Mouse (Mus musculus) gastrocnemius, adult 8-10 months (tissue): ENCODE measurements at regions not wholly inside any gene's neighbourhood (a gene's known extent, or its start where the extent isn't known, plus 50 kb on each side); places are given as distances from the start of the nearest gene placed in this dataset.
"Not testable (repeated sequence)": the region's sequence is repeated elsewhere in the genome, so short reads cannot be mapped to it uniquely, and the experiment has no call there.

Experiments used
- DNase-seq, 2 experiments: peaks; one replicate each; pipeline ENCODE4 v3.0.0; 2022; ENCODE audit warnings: low spot score in 2 of 2

DNA sequence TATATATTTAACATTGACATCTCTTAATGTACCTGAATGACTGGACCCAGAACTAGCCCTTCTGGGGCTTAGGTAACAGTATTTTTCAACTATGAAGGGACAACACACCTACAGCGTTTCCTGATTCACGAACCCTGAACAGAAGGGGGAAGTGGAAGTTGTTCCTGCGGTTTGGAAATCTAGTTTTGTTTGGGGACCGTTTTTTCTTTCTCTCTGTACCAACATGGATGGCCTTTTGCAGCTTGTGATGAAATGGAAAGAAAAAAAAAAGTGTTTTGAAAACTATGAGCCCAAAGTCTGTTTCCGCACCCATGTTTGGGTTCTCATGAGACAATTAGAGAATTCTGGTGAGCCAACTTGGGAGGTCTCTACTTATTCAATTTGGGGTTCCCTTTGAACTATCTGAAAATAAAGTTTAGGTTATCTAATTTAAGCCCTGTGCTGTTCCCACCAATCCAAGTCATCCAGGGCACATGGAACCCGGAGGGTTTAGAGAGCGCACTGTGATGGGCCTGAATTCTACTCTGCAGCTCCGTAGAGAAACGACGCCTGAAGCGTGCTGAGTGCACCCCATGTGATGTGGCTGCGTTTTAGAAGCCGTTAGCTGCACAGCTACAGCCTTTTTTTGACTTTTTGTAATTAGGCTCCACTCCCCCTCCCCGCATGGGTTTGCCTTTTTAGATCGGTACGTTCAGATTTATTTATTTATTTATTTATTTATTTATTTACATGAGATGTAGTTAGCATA lies 137.0 kb upstream of the Rapgef5 start:
- DNase-seq = no peak

DNA sequence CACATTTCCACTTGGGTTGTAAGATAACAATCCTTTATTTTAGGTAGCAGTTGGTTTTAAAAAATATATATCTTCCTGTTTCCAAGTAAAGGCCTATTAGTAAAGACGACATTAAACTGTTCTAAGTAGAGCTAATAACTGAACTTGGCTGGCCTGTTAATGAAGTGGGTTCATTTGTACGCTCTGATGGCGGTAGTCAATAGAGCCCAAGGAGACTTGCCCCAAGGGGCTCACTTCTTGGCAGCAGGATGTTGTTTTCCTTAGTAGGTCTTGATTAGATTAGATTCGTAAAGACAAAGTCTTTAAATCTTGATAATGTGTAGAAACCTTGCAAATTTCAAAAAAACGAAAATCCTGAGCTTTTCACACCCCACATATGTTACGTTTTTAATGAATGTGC lies 135.4 kb upstream of the Rapgef5 start:
- DNase-seq = no peak

DNA sequence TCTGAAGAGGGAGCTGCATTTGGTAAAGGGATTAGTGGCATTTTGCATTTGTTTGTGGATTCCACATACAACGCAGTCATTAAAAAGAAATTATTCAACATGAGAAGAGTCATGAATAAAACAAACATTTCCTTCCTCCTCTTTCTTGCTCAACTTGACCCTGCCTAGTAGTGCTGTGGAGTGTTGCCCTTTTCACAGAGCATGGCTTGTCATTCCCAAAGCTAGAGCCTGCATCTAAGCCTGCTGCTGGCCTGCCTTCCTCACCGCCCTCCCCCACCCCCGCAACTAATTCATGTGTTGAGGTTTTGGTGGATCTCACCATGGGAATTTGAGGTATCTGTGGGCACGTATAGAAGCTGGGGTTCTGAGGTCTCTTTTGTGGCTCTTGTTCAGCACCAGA lies 133.6 kb upstream of the Rapgef5 start:
- DNase-seq = not testable (repeated sequence)

DNA sequence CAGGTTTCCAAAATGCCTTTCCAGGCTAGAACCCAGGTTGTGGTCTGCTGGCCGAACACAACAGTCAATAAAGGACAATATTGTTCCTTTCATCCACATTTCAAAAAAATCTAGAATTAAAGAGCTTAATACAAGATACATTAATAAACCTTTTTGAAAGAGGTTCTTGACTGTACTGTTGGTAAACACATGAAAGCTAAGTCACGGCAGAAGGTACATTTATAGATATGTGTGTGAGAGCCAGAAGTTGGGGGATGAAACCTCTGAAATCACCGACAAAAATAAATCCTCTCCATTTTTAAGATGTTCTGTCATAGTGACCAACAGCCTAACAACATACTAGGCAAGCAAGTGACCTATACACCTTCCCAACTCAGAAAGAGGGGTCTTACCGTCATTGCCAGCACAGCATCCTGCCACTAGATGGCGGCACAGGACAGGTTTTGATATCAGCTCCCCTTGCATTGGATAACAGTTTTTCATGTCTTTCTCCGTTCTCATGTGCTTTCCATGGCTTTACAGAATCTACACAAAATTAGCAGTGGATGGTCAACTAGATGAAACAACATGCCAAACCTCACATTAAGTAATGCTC lies 131.1 kb upstream of the Rapgef5 start:
- peak; percentile 11 to 38 for DNase-seq

DNA sequence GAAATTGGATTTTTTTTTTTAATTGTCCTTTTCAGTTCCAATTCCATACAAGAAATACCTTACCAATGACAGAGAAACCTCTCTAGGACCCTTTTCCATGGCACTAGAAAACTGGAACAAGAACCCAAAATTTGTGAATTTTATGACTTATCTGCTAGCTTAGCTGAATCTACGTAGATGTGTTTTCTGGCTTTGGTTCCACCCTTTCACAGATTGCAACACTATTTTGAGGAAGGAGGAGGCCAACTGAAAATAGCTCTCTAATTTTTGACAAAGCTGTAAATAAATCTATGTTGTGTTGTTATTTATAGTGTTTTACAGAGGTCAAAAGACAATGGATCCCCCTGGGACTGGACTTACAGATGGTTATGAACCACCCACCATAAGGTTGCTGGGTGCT lies 130.6 kb upstream of the Rapgef5 start:
- no peak for DNase-seq

DNA sequence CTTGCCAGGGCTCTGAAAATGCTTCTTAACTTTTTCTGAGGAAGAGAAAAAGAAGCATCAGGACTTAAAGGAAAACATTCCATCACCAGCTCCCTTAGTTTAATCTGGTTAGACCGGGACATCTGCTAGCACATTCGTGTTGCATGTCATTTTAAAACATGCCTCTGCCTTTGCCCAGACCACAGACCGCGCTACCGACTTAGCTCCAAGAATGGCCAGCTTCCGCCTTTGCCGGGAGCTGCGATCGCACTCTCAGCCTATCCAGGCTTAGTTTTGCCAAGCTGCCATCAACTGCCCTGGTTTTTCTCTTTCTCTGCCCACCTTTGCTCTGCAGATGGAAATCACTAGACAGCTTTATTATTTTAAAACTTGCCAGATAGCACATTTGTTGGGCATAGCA lies 129.3 kb upstream of the Rapgef5 start:
- DNase-seq = no peak

DNA sequence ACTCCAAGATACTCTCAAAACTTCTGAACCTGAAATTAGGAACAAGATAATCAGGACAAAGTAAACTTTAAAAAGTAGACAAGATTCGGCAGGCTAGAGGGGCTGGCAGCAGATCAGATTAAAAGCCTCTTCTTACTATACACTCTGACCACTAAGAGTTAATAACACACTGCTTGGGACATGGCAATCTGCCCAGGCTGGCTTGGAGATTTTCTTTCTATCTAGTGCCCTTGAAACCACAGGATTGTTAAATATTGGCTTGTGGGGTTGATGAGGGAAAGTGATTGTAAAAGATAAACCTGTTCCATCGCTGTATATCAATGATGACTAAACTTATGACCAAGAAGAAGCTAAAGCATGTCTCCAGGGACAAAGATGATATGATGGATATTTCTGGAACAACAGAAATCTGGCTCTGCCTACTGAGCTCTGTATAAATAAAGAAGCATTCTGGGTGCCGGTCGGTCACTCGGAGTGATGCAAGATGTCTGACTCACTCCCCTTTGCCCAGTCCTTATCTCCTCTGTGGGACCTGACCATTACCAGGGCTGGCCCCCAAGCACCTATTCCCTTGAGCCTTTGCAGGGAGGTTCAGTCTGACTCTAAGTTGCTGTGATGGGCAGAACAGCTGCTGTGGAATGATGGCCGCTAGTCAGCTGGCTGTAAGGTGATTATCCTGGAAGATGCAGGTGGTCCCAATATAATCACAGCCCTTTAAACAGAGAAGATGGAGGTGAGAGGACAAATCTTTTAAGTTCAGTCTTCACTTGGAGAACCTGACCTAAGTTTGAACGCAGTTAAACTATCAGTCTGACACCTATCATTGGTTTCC lies 126.5 kb upstream of the Rapgef5 start:
- no peak for DNase-seq

DNA sequence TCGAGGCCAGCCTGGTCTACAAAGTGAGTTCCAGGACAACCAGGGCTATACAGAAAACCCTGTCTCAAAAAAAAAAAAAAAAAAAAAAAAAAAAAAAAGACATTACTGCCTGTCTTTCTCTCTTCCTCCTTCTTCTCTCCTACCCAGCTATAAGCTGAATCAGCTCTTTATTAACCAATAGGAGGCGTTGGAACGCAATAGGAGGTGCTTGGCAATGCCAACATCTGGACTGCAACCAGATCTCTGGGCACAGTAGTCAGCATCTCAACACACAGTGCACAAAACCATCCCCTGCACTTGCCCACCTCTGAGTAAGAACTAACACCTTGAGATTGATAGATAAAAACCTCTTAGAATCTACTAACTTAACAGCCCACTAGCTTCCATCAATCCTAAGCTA lies 118.8 kb upstream of the Rapgef5 start:
- no peak for DNase-seq

DNA sequence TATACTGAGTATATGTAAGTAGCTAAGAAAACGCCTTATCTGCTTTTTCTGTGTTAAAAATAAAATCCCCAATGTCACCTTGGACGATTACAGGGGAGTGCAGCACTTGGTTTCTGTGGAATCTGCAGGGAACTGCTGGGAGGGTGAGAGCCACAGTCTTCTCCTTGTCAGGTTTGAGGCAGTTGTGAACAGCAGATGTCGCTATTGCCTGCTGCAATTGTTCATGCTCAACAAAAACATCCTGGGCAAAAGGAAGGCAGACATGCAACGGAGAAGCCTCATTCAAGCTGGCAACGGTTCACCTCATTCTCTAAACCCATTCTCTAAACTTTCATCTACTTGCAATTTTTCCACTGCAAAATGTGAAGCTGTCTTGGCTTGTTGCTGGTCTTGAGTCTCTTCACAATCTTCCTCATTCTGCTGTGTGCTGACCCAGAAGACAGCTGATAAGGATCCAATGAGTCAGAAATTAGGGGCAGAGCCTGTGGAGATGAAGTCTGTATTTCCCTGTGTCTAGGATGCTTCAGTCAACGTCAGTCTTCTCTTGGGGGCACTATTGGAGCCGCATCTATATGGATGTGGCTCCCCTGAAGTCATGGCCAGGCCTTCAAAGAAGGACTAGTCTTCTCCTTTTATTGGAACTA lies 112.6 kb upstream of the Rapgef5 start:
- peak in 1 of 2 experiments; percentile 9 for DNase-seq

DNA sequence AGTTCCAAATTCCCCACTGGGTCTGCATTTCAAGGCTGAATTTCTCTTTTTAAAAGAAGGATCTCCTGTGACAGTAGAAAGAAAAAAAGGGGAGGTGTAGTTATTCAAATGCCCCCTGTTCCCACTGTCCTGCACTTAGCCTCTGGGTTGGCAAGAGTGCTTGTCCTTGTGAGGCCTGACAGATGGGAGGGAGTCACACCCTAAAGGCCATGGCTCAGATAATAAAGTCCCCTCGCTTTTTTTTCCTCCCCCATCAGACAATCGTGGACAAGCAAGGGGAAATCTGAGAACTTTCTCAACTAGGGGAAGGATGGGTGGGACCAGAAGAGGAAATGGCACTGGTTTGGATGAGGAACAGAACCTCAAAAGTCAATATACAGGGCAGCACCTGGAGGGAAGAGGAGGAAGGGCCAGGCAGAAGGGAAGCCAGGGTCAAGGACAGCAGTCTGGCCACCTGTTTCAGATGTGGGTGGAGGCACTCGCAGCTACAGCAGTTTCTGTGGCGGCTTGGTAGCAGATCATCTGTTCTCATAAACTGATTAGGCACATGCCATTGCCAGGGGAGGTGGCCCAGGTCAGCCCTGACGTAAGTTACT lies 112.0 kb upstream of the Rapgef5 start:
- DNase-seq = no peak

DNA sequence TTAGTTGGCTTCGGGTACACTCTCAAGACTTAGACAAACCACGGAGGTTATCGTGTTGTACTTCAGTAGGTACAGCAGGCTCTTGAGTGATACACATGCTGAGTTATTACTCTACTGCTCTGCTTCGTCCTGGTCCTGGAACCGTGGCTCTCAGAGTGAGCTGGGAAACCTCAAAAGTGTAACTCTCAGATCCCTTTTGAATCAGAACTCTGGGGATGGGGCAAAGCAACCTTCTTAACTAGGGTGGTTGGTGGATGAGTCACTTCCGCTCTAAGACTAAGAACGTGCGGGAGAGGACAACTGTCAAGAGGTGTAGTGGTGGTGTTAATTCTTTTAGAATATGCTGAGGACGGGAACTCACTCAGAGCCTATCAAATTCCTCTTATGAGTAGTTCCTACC lies 109.4 kb upstream of the Rapgef5 start:
- DNase-seq = no peak

DNA sequence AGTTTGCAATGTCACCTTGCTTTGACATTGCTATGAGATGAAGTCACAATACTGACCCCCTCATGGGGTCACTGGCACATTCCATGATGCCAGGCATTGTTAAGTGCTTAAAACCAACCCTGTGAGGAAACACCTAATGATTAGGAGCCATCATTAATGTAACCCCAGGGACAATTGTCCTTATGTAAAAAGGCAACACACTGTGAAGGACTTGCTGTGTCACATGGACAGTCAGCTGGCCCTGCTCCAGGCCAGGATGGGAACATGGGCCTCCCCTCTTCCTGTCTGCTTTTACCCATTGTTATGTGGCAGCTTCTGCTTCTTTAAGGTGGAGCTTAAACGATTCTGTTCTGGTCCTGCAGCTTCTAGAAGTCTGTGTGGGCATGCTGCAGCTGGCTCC lies 105.7 kb upstream of the Rapgef5 start:
- no peak for DNase-seq

DNA sequence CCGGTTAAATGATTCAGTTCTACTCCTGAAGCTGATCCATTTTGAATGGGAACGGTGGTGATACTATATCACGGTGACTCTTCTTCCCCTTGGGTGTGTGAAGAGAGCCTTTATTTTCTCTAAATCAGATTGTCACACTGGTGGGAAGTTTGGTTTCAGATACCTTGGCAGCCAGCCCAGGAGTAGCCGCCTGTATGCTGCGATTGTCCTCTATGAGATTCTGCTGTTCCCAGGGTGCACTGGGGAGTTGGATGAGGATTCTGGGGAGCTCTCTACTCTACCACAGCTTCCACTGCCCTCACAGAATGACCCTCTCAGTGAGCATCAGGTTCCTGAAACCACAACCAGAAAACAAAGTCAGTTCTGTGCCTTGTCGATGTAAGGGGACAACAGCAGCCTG lies 104.0 kb upstream of the Rapgef5 start:
- no peak for DNase-seq

DNA sequence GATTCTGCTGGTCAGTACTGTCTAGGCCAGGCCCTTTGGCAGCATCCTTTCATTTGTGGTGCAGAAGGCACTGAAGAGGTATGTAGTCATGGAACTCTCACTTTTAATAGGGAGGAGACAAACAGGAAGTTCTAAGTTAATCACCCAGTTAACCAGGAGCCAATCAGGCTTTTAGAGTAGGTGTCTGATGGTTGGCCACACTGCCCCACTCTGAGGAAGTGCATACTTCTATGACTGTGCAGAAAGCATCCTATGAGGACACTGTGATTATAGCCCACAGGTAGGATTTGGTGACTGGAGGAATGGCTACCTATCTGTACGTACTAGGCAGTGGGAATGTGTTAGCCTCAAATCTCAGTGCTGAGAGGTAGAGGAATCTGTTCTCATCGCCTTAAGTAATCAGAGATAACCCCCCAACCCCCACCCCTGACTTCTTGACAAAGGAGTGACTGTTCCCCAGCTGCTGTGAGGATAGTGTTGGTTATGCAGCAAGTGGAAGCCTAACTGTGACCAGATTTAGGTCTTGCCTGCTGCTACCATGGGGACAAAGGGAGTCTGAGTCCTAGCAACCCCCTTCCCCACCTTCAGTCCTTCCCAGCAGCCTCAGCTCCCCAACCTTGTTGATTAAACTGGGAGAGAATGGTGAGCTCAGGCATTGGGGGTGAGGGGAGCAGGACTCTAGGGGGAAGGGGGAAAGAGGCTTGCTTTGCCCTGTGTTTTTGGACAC lies 103.3 kb upstream of the Rapgef5 start:
- DNase-seq = no peak

DNA sequence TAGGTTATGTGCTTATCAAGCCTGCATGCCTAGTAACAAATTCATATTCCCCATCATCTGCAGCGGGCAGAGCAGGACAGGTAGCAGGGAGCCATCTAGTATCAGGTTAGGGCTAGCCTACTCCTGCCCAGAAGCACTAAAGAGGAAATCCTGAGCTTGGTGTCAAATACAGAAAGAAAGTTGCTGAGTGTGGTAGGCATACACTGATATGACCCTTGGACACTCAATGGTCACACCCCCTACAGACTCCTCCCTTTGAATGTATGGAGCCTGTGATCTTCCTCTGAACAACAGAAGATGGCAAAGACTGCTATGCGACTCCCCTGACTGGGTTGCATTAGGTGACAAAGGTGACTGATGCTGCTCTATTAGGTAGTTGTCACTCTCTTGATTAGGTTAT lies 102.3 kb upstream of the Rapgef5 start:
- DNase-seq = no peak

DNA sequence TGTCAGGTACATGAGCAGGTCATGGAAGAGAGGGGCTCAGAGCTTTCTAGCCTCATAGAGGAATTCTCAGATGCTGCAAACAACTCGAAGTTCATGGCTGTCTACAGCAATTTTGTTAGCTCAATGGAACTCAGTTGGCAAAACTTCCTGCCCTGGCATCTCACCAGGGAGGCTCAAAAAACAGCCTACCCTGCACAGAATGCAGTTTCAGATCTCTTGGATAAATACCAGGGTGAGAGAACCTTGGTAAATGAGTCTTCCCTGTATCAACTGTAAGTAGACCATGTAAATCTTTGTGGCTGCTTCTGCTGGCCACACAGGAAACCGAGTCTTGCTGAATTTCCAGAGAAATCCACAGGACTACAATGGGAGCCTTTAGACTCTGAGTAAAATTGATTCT lies 101.1 kb upstream of the Rapgef5 start:
- DNase-seq = no peak

DNA sequence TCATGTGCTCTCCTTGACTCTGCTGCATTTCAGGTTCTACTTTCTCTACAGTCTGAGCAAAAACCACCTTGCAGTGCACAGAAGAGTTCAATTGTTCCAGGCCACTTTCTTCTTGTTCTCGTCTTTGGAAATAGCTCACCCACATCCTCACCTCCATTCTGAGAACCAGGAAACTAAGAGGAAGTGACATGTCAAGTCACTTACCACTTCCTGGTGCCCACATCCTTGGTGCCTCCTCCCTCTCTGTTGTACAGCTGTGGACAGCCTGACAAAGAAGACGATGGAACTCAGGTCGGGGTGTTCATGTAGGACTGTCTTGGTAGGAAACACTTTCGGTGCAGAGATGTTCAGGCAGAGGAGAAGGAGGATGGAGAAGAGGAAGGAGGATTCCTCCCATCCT lies 98.3 kb upstream of the Rapgef5 start:
- DNase-seq = no peak

DNA sequence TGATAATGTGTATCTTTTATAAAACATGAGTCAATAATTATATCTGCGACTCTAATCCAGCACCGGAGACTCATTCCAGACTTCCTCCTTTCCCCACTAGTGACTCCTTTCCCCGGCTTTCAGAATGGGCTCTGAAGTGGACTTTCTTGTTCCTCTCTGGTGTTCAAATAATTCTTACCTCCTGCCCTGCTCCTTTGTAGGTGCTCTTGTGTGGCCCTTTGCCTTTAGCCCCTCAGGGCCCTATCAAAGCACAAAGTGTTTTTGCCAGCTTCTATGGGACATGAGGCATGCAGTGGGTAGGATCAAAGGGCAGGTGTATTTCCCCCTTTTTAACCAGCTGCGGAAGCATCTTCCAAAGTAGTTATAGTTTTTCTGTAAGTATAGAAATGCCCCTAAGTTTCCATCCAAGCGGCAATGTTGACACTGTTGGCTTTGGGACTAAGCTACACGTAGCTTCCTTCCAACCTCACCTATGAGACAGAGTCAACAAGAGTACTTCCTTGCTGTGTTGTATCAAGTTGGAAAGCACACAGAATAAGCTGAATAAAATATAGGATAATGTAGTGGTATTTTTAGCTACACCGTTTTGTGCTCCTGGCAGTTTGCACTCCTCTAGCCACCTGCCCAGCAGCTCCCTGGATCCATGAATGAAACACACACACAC lies 93.8 kb upstream of the Rapgef5 start:
- no peak for DNase-seq

DNA sequence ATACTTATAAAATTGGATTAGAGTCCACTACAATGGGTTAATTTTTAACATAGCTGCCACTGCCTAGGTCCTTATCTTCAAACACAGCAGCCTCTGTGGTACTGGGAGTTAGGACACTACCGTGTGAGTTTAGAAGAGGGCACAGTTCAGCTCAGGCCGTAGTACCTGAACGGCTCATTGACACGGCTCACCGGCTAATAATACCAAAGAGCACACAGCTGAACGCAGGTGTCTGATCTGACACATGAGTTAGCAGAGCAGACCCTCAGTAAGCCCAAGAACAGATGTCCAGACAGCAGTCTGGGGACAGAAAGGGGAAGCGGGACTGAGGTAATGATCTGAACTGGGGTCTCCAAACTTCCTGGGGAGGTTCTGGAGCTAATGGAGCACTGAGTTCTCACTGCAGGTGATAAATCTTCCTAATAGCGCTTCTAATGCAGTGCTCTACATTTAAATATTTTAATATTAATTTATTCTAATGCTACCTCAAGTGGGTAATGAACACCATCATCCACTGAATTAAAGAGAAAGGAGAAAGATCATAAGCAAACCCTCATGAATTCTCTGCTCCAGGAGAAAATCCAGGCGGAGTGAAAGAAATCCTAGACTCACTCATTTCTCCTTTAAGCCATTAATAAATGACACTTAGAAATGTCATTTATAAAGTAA lies 90.8 kb upstream of the Rapgef5 start:
- no peak for DNase-seq

DNA sequence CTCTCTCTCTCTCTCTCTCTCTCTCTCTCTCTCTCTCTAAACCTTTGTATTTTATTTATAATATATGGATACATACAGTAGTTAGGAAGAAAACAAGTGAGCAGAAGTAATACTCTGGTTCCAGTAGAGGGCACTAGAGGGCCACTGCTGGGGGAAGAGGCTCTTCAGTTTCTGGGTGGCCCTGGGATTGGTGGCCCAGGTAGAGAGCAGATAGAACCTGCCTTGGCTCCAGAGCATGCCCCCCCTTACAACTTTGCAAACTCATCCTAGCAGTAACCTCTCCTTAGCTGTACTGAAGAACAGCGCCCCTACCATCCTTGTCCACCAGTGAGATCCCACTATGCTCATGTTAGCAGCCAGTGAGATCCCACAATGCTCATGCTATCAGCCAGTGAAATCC lies 88.8 kb upstream of the Rapgef5 start:
- DNase-seq = no peak
